ENCODE assay signal across 14 mouse cellular contexts in genomic region chr4:151535916-151536450, GRCm38 (mm10).
A peak's percentile ranks its signal among the peaks of the same experiment; 100 is the strongest.
DNase-seq lines count a peak whose midpoint lies in the region; ATAC-seq and TF ChIP-seq lines count a peak whose summit lies in the region.
"Had no signal": no experiment of that assay in that cellular context is flagged by ENCODE, and none has a peak within 500 bp of the region (broad histone marks: within the 10 kb centered on the region; RNA-seq: fewer than 3 reads in every experiment).

No protein-coding gene starts in this region.

- peak; percentile 42; the same call in 1 of the 2 replicates for ATAC-seq in forebrain, postnatal 0 days
- no peak for ATAC-seq in forebrain, embryonic 11.5 days (replicated peaks; ENCODE audit: low FRiP score)
- ATAC-seq in embryonic facial prominence, embryonic 13.5 days (ENCODE audit: insufficient number of reproducible peaks, insufficient read depth, low FRiP score, low TSS enrichment, low read depth), result no peak
- ATAC-seq in limb, embryonic 13.5 days (ENCODE audit: low FRiP score, low read depth), result no peak
- ATAC-seq in kidney, embryonic 16.5 days (ENCODE audit: low FRiP score, low TSS enrichment), result no peak
- ATAC-seq: inflammation-experienced regulatory T-cells, adult 6 months had no signal

- no peak for TF ChIP-seq CTCF in forebrain, postnatal 0 days (IDR thresholded peaks at IDR 0.05; ENCODE audit: low read depth)

- H3K9me3 ChIP-seq in forebrain, postnatal 0 days (ENCODE audit: low read length), result no peaks in the 10 kb centered on the region
- H3K9me3 ChIP-seq in forebrain, embryonic 11.5 days (ENCODE audit: control insufficient read depth, low read length), result no peaks in the 10 kb centered on the region
- H3K9me3 ChIP-seq in embryonic facial prominence, embryonic 13.5 days, result no peaks in the 10 kb centered on the region
- H3K9me3 ChIP-seq in limb, embryonic 13.5 days, result no peaks in the 10 kb centered on the region
- H3K9me3 ChIP-seq in kidney, embryonic 16.5 days (ENCODE audit: low read length), result no peaks in the 10 kb centered on the region
- H3K9me3 ChIP-seq: heart, embryonic 15.5 days; kidney, embryonic 15.5 days; lung, embryonic 15.5 days had no signal

- H3K4me1 ChIP-seq in forebrain, postnatal 0 days (ENCODE audit: insufficient read depth), result peaks cover 5% of the 10 kb centered on the region; the same call in 1 of the 2 replicates
- H3K4me1 ChIP-seq in forebrain, embryonic 11.5 days (replicated peaks; ENCODE audit: control insufficient read depth, insufficient read depth, low read length), result no peaks in the 10 kb centered on the region
- peaks cover 65% of the 10 kb centered on the region for H3K4me1 ChIP-seq in embryonic facial prominence, embryonic 13.5 days
- H3K4me1 ChIP-seq in limb, embryonic 13.5 days, result peaks cover 31% of the 10 kb centered on the region
- H3K4me1 ChIP-seq in kidney, embryonic 16.5 days (ENCODE audit: insufficient read depth, low read length), result peaks cover 14% of the 10 kb centered on the region
- H3K4me1 ChIP-seq: lung, embryonic 15.5 days had no signal

- no peak overlapping the region for H3K9ac ChIP-seq in forebrain, postnatal 0 days
- no peak overlapping the region for H3K9ac ChIP-seq in forebrain, embryonic 11.5 days (ENCODE audit: low read length)
- no peak overlapping the region for H3K9ac ChIP-seq in embryonic facial prominence, embryonic 13.5 days
- H3K9ac ChIP-seq in limb, embryonic 13.5 days, result no peak overlapping the region
- no peak overlapping the region for H3K9ac ChIP-seq in kidney, embryonic 16.5 days (replicated peaks; ENCODE audit: low read length)
- H3K9ac ChIP-seq: heart, embryonic 15.5 days; kidney, embryonic 15.5 days; lung, embryonic 15.5 days had no signal

- no peaks in the 10 kb centered on the region for H3K36me3 ChIP-seq in forebrain, postnatal 0 days (ENCODE audit: insufficient read depth)
- no peaks in the 10 kb centered on the region for H3K36me3 ChIP-seq in forebrain, embryonic 11.5 days (ENCODE audit: control insufficient read depth, insufficient read depth, low read length)
- no peaks in the 10 kb centered on the region for H3K36me3 ChIP-seq in embryonic facial prominence, embryonic 13.5 days
- no peaks in the 10 kb centered on the region for H3K36me3 ChIP-seq in limb, embryonic 13.5 days
- no peaks in the 10 kb centered on the region for H3K36me3 ChIP-seq in kidney, embryonic 16.5 days (ENCODE audit: insufficient read depth, low read length)
- H3K36me3 ChIP-seq: heart, embryonic 15.5 days; kidney, embryonic 15.5 days; lung, embryonic 15.5 days had no signal

- H3K4me2 ChIP-seq in forebrain, postnatal 0 days (ENCODE audit: low read depth), result no peak overlapping the region
- no peak overlapping the region for H3K4me2 ChIP-seq in forebrain, embryonic 11.5 days (ENCODE audit: low read depth, low read length, severe bottlenecking)
- peak overlapping the region; percentile 18; the same call in 1 of the 2 replicates for H3K4me2 ChIP-seq in embryonic facial prominence, embryonic 13.5 days
- H3K4me2 ChIP-seq in limb, embryonic 13.5 days (replicated peaks), result no peak overlapping the region
- no peak overlapping the region for H3K4me2 ChIP-seq in kidney, embryonic 16.5 days (replicated peaks; ENCODE audit: low read depth, low read length)
- H3K4me2 ChIP-seq: heart, embryonic 15.5 days; kidney, embryonic 15.5 days; lung, embryonic 15.5 days had no signal

- no peak overlapping the region for H3K4me3 ChIP-seq in forebrain, postnatal 0 days (ENCODE audit: low read depth, low read length)
- no peak overlapping the region for H3K4me3 ChIP-seq in forebrain, embryonic 11.5 days (ENCODE audit: low read depth, low read length)
- H3K4me3 ChIP-seq in embryonic facial prominence, embryonic 13.5 days, result no peak overlapping the region
- H3K4me3 ChIP-seq in limb, embryonic 13.5 days, result no peak overlapping the region
- no peak overlapping the region for H3K4me3 ChIP-seq in kidney, embryonic 16.5 days (ENCODE audit: low read length)
- H3K4me3 ChIP-seq: heart, embryonic 15.5 days; kidney, embryonic 15.5 days; lung, embryonic 15.5 days had no signal

- no peaks in the 10 kb centered on the region; the same call in 1 of the 2 replicates for H3K27me3 ChIP-seq in forebrain, postnatal 0 days (ENCODE audit: insufficient read depth, low read length)
- no peaks in the 10 kb centered on the region for H3K27me3 ChIP-seq in forebrain, embryonic 11.5 days (ENCODE audit: control insufficient read depth, insufficient read depth, low read length)
- H3K27me3 ChIP-seq in embryonic facial prominence, embryonic 13.5 days, result peaks cover 4% of the 10 kb centered on the region; the same call in 1 of the 2 replicates
- H3K27me3 ChIP-seq in limb, embryonic 13.5 days, result 0 out of 2 replicates have a peak, but pooled peaks cover 15% of the 10 kb centered on the region
- no peaks in the 10 kb centered on the region; the same call in 1 of the 2 replicates for H3K27me3 ChIP-seq in kidney, embryonic 16.5 days (ENCODE audit: insufficient read depth, low read length)
- H3K27me3 ChIP-seq: heart, embryonic 15.5 days; lung, embryonic 15.5 days had no signal

- DNase-seq in forebrain, postnatal 0 days, result no peak
- DNase-seq in forebrain, embryonic 11.5 days (ENCODE audit: low spot score), result no peak
- DNase-seq in MN1 (ENCODE audit: low spot score), result peak; percentile 52
- DNase-seq in adrenal gland, postnatal 4 days (ENCODE audit: low spot score in 2 of 2), result no peak
- DNase-seq in urinary bladder, adult 2 months (ENCODE audit: low spot score), result no peak
- DNase-seq: cerebellum, postnatal 10 days; right cerebral cortex, postnatal 25 days had no signal

- no peak overlapping the region for H3K27ac ChIP-seq in forebrain, postnatal 0 days (ENCODE audit: low read depth, low read length)
- no peak overlapping the region for H3K27ac ChIP-seq in forebrain, embryonic 11.5 days (ENCODE audit: low read depth, low read length)
- H3K27ac ChIP-seq in embryonic facial prominence, embryonic 13.5 days, result no peak overlapping the region
- H3K27ac ChIP-seq in limb, embryonic 13.5 days, result peak overlapping the region; percentile 48; the same call in 1 of the 2 replicates
- no peak overlapping the region for H3K27ac ChIP-seq in kidney, embryonic 16.5 days (ENCODE audit: low read length)
- H3K27ac ChIP-seq: heart, embryonic 15.5 days; kidney, embryonic 15.5 days; lung, embryonic 15.5 days had no signal

- WGBS in forebrain, postnatal 0 days, result 49% methylated on average over 9 of the region's 9 CpGs
- WGBS in forebrain, embryonic 11.5 days, result 71% methylated on average over 9 of the region's 9 CpGs
- 22% methylated on average over 9 of the region's 9 CpGs for whole genome bisulfite sequencing in embryonic facial prominence, embryonic 13.5 days
- WGBS in limb, embryonic 13.5 days, result 39% methylated on average over 9 of the region's 9 CpGs
- 36% methylated on average over 9 of the region's 9 CpGs for WGBS in kidney, embryonic 16.5 days
